ENCODE assay signal across 8 mouse cellular contexts in genomic region chr15:78899409-78899739, GRCm38 (mm10). TPM values are rescaled to one million over a fixed set of nuclear protein-coding genes. Genes with fewer than 3 reads are reported as not detected.
DNase-seq lines count a peak whose midpoint lies in the region; ATAC-seq and TF ChIP-seq lines count a peak whose summit lies in the region.

Gene Gm49510, plus strand, starts transcription at chr15:78899667.

- no peak for TF ChIP-seq CTCF in midbrain, postnatal 0 days (IDR thresholded peaks at IDR 0.05)

- peak within 1 kb of the TSS; percentile 63 for H3K27ac ChIP-seq in kidney, embryonic 15.5 days
- peak within 1 kb of the TSS; percentile 87 for H3K27ac ChIP-seq in embryonic facial prominence, embryonic 10.5 days (replicated peaks)
- H3K27ac ChIP-seq in hindbrain, embryonic 16.5 days (ENCODE audit: low read depth, low read length): no peak within 1 kb of the TSS
- H3K27ac ChIP-seq in midbrain, postnatal 0 days (ENCODE audit: low read depth, low read length): no peak within 1 kb of the TSS; the same call in 1 of the 2 replicates

- no peak for DNase-seq in kidney, postnatal 4 days
- DNase-seq in embryonic facial prominence, embryonic 10.5 days (ENCODE audit: low spot score): peak; percentile 33
- no peak for DNase-seq in midbrain, postnatal 0 days (ENCODE audit: low spot score)
- DNase-seq in left cerebral cortex, postnatal 25 days (ENCODE audit: low spot score in 2 of 2): no peak
- DNase-seq in gastrocnemius, postnatal 25 days: no peak
- no peak for DNase-seq in layer of hippocampus, postnatal 14 days (ENCODE audit: low spot score in 2 of 2)

- ATAC-seq in kidney, embryonic 15.5 days (replicated peaks; ENCODE audit: low FRiP score): no peak
- ATAC-seq in hindbrain, embryonic 16.5 days: no peak
- no peak for ATAC-seq in midbrain, postnatal 0 days (ENCODE audit: low FRiP score)

- H3K27me3 ChIP-seq in kidney, embryonic 15.5 days: no peaks in the 10 kb centered on the region
- 0 out of 2 replicates have a peak, but pooled peaks cover 24% of the 10 kb centered on the region for H3K27me3 ChIP-seq in embryonic facial prominence, embryonic 10.5 days (replicated peaks; ENCODE audit: low read depth, poor library complexity, severe bottlenecking)
- peaks cover 10% of the 10 kb centered on the region for H3K27me3 ChIP-seq in hindbrain, embryonic 16.5 days (replicated peaks; ENCODE audit: control insufficient read depth, insufficient read depth, low read length)
- H3K27me3 ChIP-seq in midbrain, postnatal 0 days (ENCODE audit: insufficient read depth, low read length): peaks cover 3% of the 10 kb centered on the region; the same call in 1 of the 2 replicates

- 2% methylated on average over 19 of the region's 20 CpGs for WGBS in kidney, embryonic 15.5 days
- WGBS in embryonic facial prominence, embryonic 10.5 days: 2% methylated on average over 20 of the region's 20 CpGs
- WGBS in hindbrain, embryonic 16.5 days: 3% methylated on average over 20 of the region's 20 CpGs
- 6% methylated on average over 18 of the region's 20 CpGs for WGBS in midbrain, postnatal 0 days

- H3K4me1 ChIP-seq in kidney, embryonic 15.5 days: peaks cover 76% of the 10 kb centered on the region
- H3K4me1 ChIP-seq in embryonic facial prominence, embryonic 10.5 days: peaks cover 74% of the 10 kb centered on the region
- peaks cover 12% of the 10 kb centered on the region for H3K4me1 ChIP-seq in hindbrain, embryonic 16.5 days (ENCODE audit: control insufficient read depth, insufficient read depth, low read depth, low read length)
- 0 out of 2 replicates have a peak, but pooled peaks cover 3% of the 10 kb centered on the region for H3K4me1 ChIP-seq in midbrain, postnatal 0 days (ENCODE audit: insufficient read depth, low read length)

- peaks cover 25% of the 10 kb centered on the region for H3K36me3 ChIP-seq in kidney, embryonic 15.5 days
- peaks cover 42% of the 10 kb centered on the region for H3K36me3 ChIP-seq in embryonic facial prominence, embryonic 10.5 days (replicated peaks)
- H3K36me3 ChIP-seq in hindbrain, embryonic 16.5 days (ENCODE audit: control insufficient read depth, insufficient read depth, low read length): no peaks in the 10 kb centered on the region
- peaks cover 5% of the 10 kb centered on the region for H3K36me3 ChIP-seq in midbrain, postnatal 0 days (ENCODE audit: insufficient read depth, low read length)

- H3K9ac ChIP-seq in kidney, embryonic 15.5 days: peak within 1 kb of the TSS; percentile 61
- H3K9ac ChIP-seq in hindbrain, embryonic 16.5 days (ENCODE audit: low read depth, low read length): peak within 1 kb of the TSS; percentile 74
- H3K9ac ChIP-seq in midbrain, postnatal 0 days (replicated peaks; ENCODE audit: low read length, poor library complexity, severe bottlenecking): peak within 1 kb of the TSS; percentile 53

- H3K4me3 ChIP-seq in kidney, embryonic 15.5 days (replicated peaks): peak within 1 kb of the TSS; percentile 63
- peak within 1 kb of the TSS; percentile 79 for H3K4me3 ChIP-seq in embryonic facial prominence, embryonic 10.5 days
- H3K4me3 ChIP-seq in hindbrain, embryonic 16.5 days (ENCODE audit: low read length): peak within 1 kb of the TSS; percentile 61
- peak within 1 kb of the TSS; percentile 46 for H3K4me3 ChIP-seq in midbrain, postnatal 0 days (ENCODE audit: low read depth, low read length)

- H3K9me3 ChIP-seq in kidney, embryonic 15.5 days (replicated peaks): no peaks in the 10 kb centered on the region
- no peaks in the 10 kb centered on the region for H3K9me3 ChIP-seq in embryonic facial prominence, embryonic 10.5 days
- H3K9me3 ChIP-seq in hindbrain, embryonic 16.5 days (ENCODE audit: control insufficient read depth, low read length): no peaks in the 10 kb centered on the region
- H3K9me3 ChIP-seq in midbrain, postnatal 0 days (ENCODE audit: low read length): no peaks in the 10 kb centered on the region

- peak within 1 kb of the TSS; percentile 77 for H3K4me2 ChIP-seq in kidney, embryonic 15.5 days
- H3K4me2 ChIP-seq in hindbrain, embryonic 16.5 days (ENCODE audit: low read length): peak within 1 kb of the TSS; percentile 98
- H3K4me2 ChIP-seq in midbrain, postnatal 0 days (ENCODE audit: low read depth, low read length, poor library complexity, severe bottlenecking): peak within 1 kb of the TSS; percentile 92

- intact Hi-C loops in left cerebral cortex, postnatal 25 days (cut with DNase I): no loop called here

RNA-seq across cellular contexts. Expression of gene Gm49510, which starts in this region (rescaled TPM):
- polyA plus RNA-seq in kidney, embryonic 15.5 days (2015; fragmentation: Nextera tagmentation; extraction: Ambion mirVana): 0.14 and 0.60 TPM in 2 replicates
- 0.34 and 0.74 TPM in 2 replicates for polyA plus RNA-seq in embryonic facial prominence, embryonic 10.5 days (2016; fragmentation: Nextera tagmentation; extraction: Ambion mirVana)
- 0.11 TPM in 1 of 2 replicates, not detected in the other for polyA plus RNA-seq in hindbrain, embryonic 16.5 days (2015; fragmentation: Nextera tagmentation; extraction: Ambion mirVana)
- total RNA-seq in midbrain, postnatal 0 days (2014; rRNA removed): 1.7 TPM in 1 of 2 replicates, not detected in the other
- 0.17 TPM in 1 of 2 replicates, not detected in the other for polyA plus RNA-seq in midbrain, postnatal 0 days (2015; fragmentation: Nextera tagmentation; extraction: Ambion mirVana)
- under 1 TPM; 0.48 to 0.73 TPM for total RNA-seq in left cerebral cortex, postnatal 25 days (2021)
- total RNA-seq in gastrocnemius, postnatal 25 days (2021): under 1 TPM in 1 of 2 experiments, not detected in 1; 0.11 TPM
- total RNA-seq in layer of hippocampus, postnatal 14 days (2021): under 1 TPM in 1 of 2 experiments, not detected in 1; 0.25 TPM

Comparison
In these comparisons a context has a peak if more than half of its experiments do, and no peak if none do; other contexts are left out.
1. Peak in DNase-seq, H3K4me3 ChIP-seq and H3K27ac ChIP-seq in embryonic facial prominence, embryonic 10.5 days; RNA of the gene not detected or under 1 TPM.